Mouse (Mus musculus) CD8-positive naive resting alpha-beta T cell, adult 2 months (primary cell): ENCODE data around the gene Mtcl1.

Experiments
- DNase-seq, 2 experiments: peaks; one replicate each; pipeline ENCODE4 v3.0.0; 2022; ENCODE audit warnings: low read depth in 2 of 2, low spot score in 2 of 2

Gene Mtcl1

GRCm38 (mm10) chr17:66449460-66450341, at the start of gene Mtcl1:
Gene Mtcl1 (minus strand): TSS chr17:66449750.
- DNase-seq = peak in 1 of 2 experiments; percentile 12

- no peak for DNase-seq
Measured at GRCm38 (mm10) chr17:66498598-66498997, 49.0 kb upstream of the Mtcl1 start.

GRCm38 (mm10) chr17:66496589-66496988, 47.0 kb upstream of the Mtcl1 start:
- DNase-seq = no peak

- peak; percentile 8 to 17 for DNase-seq
Measured at GRCm38 (mm10) chr17:66490022-66490601, 40.6 kb upstream of the Mtcl1 start.

GRCm38 (mm10) chr17:66486576-66486975, 37.0 kb upstream of the Mtcl1 start:
- DNase-seq = no peak

- DNase-seq = peak; percentile 27 to 37
Measured at GRCm38 (mm10) chr17:66485742-66486141, 36.2 kb upstream of the Mtcl1 start.

GRCm38 (mm10) chr17:66484965-66485364, 35.4 kb upstream of the Mtcl1 start:
- no peak for DNase-seq

- DNase-seq = no peak
Measured at GRCm38 (mm10) chr17:66483651-66484454, 34.3 kb upstream of the Mtcl1 start.

- DNase-seq = no peak
Measured at GRCm38 (mm10) chr17:66481295-66481694, 31.7 kb upstream of the Mtcl1 start.

GRCm38 (mm10) chr17:66480491-66481278, 31.1 kb upstream of the Mtcl1 start:
- no peak for DNase-seq

GRCm38 (mm10) chr17:66479813-66480490, 30.4 kb upstream of the Mtcl1 start:
- no peak for DNase-seq

- DNase-seq = no peak
Measured at GRCm38 (mm10) chr17:66479311-66479710, 29.8 kb upstream of the Mtcl1 start.

- no peak for DNase-seq
Measured at GRCm38 (mm10) chr17:66473205-66473604, 23.7 kb upstream of the Mtcl1 start.

- DNase-seq = no peak
Measured at GRCm38 (mm10) chr17:66471775-66472174, 22.2 kb upstream of the Mtcl1 start.

GRCm38 (mm10) chr17:66471252-66471651, 21.7 kb upstream of the Mtcl1 start:
- no peak for DNase-seq

GRCm38 (mm10) chr17:66470020-66470419, 20.5 kb upstream of the Mtcl1 start:
- DNase-seq = no peak

- no peak for DNase-seq
Measured at GRCm38 (mm10) chr17:66457278-66457677, 7.7 kb upstream of the Mtcl1 start.

GRCm38 (mm10) chr17:66451143-66451542, 1.6 kb upstream of the Mtcl1 start:
- DNase-seq = peak; percentile 26 to 32

- no peak for DNase-seq
Measured at GRCm38 (mm10) chr17:66450526-66451070, 1.0 kb upstream of the Mtcl1 start.
